Mouse (Mus musculus) neutrophil, adult 59 days (primary cell): ENCODE data around the gene Snx11. TPM values are rescaled to one million over a fixed set of nuclear protein-coding genes. Genes with fewer than 3 reads are reported as not detected.

Source experiments
- total RNA-seq, 2 experiments: library from RNA; stranded (reverse); gene quantifications; 1 replicate in 1 of 2; 2 replicates in 1 of 2; pipeline ENCODE4 v1.2.4; 2023

The Snx11 gene
- 10 to 100 TPM; 41.1 to 48.5 TPM for total RNA-seq

GRCm38 (mm10) chr11:96776968-96777962, at the start of gene Snx11:
Gene Snx11, minus strand, starts transcription at chr11:96777559.

GRCm38 (mm10) chr11:96788871-96789795, 11.8 kb upstream of the Snx11 start, which contains the start of gene Cbx1:
Gene Cbx1, plus strand, starts transcription at chr11:96789127.

Other genes with a start within 250 kb of the Snx11 start
- gene Cbx1, start 11.6 kb upstream of the Snx11 start, total RNA-seq, result 10 to 100 TPM; 30.5 to 33.8 TPM
- gene Nfe2l1, start 52.4 kb upstream of the Snx11 start, total RNA-seq, result 10 to 100 TPM; 38.8 to 48.5 TPM
- gene Copz2, start 72.3 kb upstream of the Snx11 start, total RNA-seq, result under 1 TPM; 0.49 to 0.91 TPM
- gene Cdk5rap3, start 138.9 kb upstream of the Snx11 start, total RNA-seq, result 10 to 100 TPM; 33.4 to 50.9 TPM
- under 1 TPM in 1 of 2 experiments, not detected in 1; 0.24 TPM for gene Prr15l, start 150.5 kb upstream of the Snx11 start, total RNA-seq
- gene Pnpo, start 166.4 kb upstream of the Snx11 start, total RNA-seq, result 10 to 100 TPM; 13.4 to 15.7 TPM
- gene Sp2, start 205.4 kb upstream of the Snx11 start, total RNA-seq, result 10 to 100 TPM; 31.3 to 40.5 TPM
- not detected for gene Sp6, start 235.8 kb upstream of the Snx11 start, total RNA-seq